Mouse (Mus musculus): ENCODE measurements around the gene Brix1. TPM values are rescaled to one million over a fixed set of nuclear protein-coding genes. Genes with fewer than 3 reads are reported as not detected.
"Not testable (repeated sequence)": the region's sequence is repeated elsewhere in the genome, so short reads cannot be mapped to it uniquely, and the experiment has no call there.

Gene Brix1
- total RNA-seq (2018; cell fraction: chromatin; rRNA removed): 10 to 100 TPM in 17 of 26 experiments, 1 to 10 TPM in 9; 4.5 to 16.1 (median 10.9) TPM
- 10 to 100 TPM; 12.0 to 18.2 (median 14.0) TPM for total RNA-seq (2018; cell fraction: cytosol; rRNA removed)
- 10 to 100 TPM in 11 of 26 experiments, 1 to 10 TPM in 15; 4.3 to 18.7 (median 9.2) TPM for total RNA-seq (2018; cell fraction: nucleus; rRNA removed)
- 13.5 to 30.8 TPM (median 26.3 TPM) in 3 replicates for polyA plus RNA-seq (2018)

DNA sequence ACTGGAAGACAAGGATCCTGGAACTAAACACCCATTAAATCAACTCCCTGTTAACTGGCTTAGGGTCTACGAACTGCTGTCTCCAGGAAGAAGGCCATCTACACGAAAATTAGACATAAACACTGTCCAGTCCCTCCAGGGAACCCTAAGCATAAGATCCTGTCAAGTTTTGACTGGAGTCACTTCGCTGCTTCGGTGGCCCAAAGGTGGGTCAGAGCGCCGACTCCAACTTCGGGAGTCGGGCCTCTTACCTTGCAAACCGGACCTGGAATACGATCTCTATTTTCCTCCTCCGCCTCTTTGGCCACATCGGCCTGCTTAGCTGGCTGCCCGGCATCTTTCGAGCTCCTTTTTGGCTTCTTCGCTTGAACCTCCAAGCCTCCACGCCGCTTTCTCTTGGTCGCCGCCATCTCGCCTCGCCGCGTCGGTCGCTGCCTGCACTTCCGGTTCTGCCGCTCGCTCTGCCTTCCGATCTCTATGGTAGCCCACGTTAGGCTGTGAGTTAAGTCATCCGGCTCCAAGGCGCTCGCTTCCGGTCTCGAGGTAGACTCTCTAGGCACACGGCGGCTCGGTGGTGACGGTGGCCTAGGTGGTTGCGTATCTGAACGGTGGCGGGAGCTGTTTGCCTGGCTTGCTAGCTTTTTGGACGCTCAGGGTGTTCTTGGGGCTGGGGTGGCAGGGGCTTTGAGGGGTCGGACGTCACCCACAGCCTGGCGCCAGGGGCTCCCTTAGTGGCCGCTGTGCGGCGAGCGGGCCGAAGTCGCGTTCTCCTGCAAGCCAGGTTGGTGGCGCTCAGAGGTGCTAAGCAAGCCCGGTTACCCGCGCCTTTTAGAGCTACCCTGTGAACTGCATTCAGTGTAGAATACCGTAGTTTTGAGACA, at the start of gene Brix1, which contains the start of gene Rad1:
Gene Brix1, minus strand, starts transcription at position 464 of the 881 bp plus-strand sequence.
Gene Rad1, plus strand, starts transcription at position 535 of the 881 bp plus-strand sequence.
- under 1% methylated on average over 57 of the region's 58 CpGs for WGBS (ENCODE audit: missing documents)
- Histone ChIP-seq H3K79me2 (ENCODE audit: inconsistent target) (peaks cover 41% of the 10 kb centered on the region), H3K4me3 (ENCODE audit: inconsistent target) (peak within 1 kb of the TSS; percentile 99), H3K36me3 (ENCODE audit: inconsistent target) (peaks cover 9% of the 10 kb centered on the region; the same call in 1 of the 2 replicates), H3K27ac (peak within 1 kb of the TSS; percentile 54)

DNA sequence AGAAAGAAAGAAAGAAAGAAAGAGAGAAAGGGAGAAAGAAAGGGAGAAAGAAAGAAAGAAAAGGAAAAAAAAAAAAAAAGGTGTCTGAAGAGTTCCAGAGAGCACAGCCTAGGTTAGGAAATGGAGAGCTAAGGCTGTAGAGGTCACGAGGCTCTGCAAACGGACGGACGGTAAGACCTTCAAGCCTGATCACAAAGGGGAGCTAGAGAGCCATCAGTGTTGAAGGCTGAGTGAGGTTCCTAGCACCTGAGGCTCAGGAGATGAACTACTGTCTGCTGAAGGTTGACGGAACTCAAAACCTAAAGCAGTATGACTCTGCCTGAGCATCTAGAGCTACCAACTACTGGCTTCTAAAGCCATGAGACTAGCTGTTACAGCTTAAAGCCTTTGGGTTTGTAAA, 48.8 kb upstream of the Brix1 start:
- Histone ChIP-seq H3K36me3 (ENCODE audit: inconsistent target) (no peaks in the 10 kb centered on the region), H3K79me2 (ENCODE audit: inconsistent target) (no peaks in the 10 kb centered on the region), H3K4me3 (ENCODE audit: inconsistent target) (no peak overlapping the region), H3K27ac (no peak overlapping the region)
- WGBS (ENCODE audit: missing documents): 87% methylated on average over 5 of the region's 5 CpGs

DNA sequence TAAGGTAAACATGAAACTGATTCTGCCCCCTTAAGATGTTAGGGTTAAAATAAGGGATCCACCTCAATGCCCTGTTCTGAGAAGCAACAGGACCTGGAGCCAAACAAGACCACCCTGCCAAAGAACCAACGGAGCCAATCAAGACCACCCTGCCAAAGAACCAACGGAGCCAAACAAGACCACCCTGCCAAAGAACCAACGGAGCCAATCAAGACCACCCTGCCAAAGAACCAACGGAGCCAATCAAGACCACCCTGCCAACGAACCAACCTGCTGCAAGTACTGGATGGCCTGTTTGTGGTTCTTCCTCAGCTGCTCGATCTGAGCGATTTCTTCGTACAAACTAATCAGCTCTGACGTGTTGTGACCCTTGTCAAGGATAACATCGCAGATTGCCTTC, 47.6 kb upstream of the Brix1 start:
- H3K79me2 ChIP-seq (ENCODE audit: inconsistent target); H3K27ac ChIP-seq; H3K4me3 ChIP-seq (ENCODE audit: inconsistent target); H3K36me3 ChIP-seq (ENCODE audit: inconsistent target): not testable (repeated sequence)
- WGBS (ENCODE audit: missing documents): 90% methylated on average over 10 of the region's 10 CpGs

DNA sequence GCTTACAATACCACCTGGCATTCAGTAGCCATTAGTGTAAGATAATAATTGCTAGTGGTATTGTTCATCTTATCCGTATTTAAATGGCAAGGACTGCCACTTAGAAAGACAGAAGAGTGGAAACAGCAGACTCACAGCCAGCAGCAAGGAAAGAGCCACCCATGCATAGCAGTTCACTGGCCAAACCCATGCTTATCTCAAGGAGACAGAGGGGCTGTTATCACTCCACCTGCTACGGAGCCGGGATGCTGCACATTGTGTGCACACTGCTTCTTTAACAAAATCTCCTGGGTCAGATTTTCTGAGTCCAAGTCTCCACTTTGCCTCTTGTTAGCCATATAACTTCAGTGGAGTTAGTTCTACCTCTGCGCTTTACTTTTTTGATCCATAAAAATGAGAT, 45.6 kb upstream of the Brix1 start:
- 94% methylated on average over 4 of the region's 4 CpGs for WGBS (ENCODE audit: missing documents)
- no peaks in the 10 kb centered on the region for H3K36me3 ChIP-seq (ENCODE audit: inconsistent target)
- H3K4me3 ChIP-seq (ENCODE audit: inconsistent target): no peak overlapping the region
- no peak overlapping the region for H3K27ac ChIP-seq
- H3K79me2 ChIP-seq (ENCODE audit: inconsistent target): no peaks in the 10 kb centered on the region

DNA sequence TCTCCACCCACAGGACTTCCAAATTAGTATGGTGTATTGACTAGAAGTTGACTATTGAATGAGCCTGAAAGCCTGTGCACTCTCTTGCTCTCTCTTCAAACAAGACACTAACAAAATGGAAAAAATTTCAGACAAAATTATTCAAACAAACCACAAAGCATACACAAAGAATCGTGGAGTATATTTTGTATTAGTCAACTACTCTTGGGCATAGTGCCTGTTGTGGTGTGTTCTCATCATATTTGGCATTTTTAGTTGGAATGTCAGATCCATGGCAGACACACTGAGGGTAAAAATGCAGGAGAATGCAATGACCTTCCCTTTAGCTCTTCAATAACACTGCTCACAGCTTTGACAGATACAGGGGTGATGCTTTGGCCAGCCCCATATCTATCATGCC, 40.1 kb upstream of the Brix1 start:
- no peak overlapping the region for H3K4me3 ChIP-seq (ENCODE audit: inconsistent target)
- no peaks in the 10 kb centered on the region for H3K79me2 ChIP-seq (ENCODE audit: inconsistent target)
- no peaks in the 10 kb centered on the region for H3K36me3 ChIP-seq (ENCODE audit: inconsistent target)
- no peak overlapping the region for H3K27ac ChIP-seq
- 89% methylated on average over 1 of the region's 1 CpGs for WGBS (ENCODE audit: missing documents)

DNA sequence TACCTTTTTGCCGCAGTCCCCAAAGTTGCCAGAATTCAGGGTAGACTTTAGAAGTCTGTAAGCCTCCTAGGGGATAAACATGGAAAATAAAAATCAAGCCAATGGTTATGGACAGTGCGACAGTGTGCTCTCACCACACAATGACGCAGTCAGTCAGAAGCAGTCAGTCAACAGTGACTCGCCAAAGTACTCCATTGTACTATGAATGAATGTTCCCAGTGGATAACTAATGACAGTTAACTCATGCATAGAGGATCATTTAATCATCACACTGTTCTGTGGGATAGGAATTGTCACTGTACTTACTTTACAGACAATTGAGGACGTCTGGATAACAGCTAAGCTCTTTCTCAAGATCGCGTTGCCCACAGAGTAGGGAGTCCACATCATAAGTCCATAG, 29.4 kb upstream of the Brix1 start:
- H3K4me3 ChIP-seq (ENCODE audit: inconsistent target): no peak overlapping the region
- no peaks in the 10 kb centered on the region for H3K79me2 ChIP-seq (ENCODE audit: inconsistent target)
- WGBS (ENCODE audit: missing documents): 98% methylated on average over 7 of the region's 7 CpGs
- H3K27ac ChIP-seq: no peak overlapping the region
- H3K36me3 ChIP-seq (ENCODE audit: inconsistent target): no peaks in the 10 kb centered on the region

DNA sequence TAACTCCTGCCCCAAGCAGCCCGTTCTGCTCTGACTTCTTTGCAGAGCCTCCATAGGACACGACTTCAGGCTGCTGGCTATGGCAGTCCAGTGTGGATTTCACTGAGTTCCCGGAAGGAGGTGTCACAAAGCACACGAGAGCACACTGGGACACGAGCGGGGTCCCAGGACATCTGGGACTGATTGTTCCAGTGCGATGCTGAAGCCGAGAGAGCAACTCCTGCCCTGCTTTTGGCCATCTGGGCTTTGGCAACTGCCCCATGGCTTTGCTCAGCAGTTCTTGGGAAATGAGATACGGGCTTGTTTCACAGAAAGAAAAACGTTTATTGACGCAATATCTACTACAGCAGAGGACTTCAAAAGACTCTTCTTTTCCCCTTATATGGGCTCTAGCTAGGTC, 20.4 kb upstream of the Brix1 start:
- Histone ChIP-seq H3K27ac (no peak overlapping the region), H3K79me2 (ENCODE audit: inconsistent target) (no peaks in the 10 kb centered on the region), H3K4me3 (ENCODE audit: inconsistent target) (no peak overlapping the region), H3K36me3 (ENCODE audit: inconsistent target) (no peaks in the 10 kb centered on the region)
- 87% methylated on average over 11 of the region's 11 CpGs for WGBS (ENCODE audit: missing documents)

DNA sequence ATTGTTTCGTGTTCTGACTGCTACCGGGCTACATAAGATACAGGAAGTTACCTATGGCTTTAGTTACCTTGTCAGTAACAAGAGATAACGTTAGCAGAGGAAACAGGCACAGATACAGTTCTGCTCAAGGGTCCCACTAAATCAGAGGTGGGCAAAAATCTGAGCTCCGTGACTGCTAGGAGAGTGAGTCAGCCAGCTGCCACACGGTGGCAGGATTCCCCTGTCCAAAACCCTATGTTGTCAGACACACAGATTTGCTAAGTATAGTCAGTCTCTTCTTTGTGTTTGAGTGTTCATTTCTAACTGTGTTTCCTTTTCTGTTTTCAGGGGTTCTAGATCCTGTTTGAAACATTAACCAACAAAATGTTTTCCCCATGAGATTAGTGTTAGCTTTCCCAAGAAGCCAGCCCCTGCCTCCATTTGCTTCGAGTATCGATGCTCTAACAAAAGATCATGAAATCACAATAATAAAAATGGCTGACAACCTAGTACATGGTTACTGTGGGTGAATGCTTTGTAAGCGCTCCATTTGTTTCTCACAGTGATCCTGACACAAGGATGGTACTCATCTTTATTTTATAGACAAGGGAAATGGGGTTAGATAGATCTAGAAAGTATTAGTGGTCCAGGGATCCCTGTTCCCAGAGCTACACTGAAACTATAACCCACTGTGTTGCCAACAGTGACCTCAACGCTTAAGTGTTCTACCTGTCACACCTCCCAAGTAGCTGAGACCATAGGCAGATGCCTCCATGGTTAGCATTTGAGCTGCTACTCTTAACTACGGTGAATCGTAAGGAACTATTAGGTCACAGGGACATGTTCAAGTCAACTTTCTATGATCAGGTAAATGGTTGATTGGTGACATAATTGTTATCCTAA, 15.3 kb upstream of the Brix1 start:
- Histone ChIP-seq H3K79me2 (ENCODE audit: inconsistent target) (no peaks in the 10 kb centered on the region), H3K4me3 (ENCODE audit: inconsistent target) (no peak overlapping the region), H3K27ac (no peak overlapping the region), H3K36me3 (ENCODE audit: inconsistent target) (no peaks in the 10 kb centered on the region)
- 58% methylated on average over 11 of the region's 11 CpGs for WGBS (ENCODE audit: missing documents)

DNA sequence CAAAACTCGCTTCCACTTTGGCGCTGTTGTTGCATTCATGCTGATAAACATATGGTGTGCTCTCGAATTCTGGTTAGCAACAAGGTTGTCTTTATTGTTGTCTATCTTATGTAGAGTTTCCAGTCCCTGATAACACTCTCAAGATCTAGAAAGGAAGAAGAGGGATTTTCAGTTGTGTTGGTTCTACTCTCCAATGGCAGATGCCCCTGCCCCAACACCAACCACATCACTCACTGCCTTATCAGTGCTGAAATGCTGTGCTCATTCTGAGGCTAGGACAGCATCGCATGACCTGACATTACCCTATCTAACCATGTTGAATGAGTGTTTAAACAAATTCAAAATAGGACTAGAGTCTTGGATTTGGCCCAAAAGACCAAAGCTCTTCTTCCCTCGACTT, 14.3 kb upstream of the Brix1 start:
- Histone ChIP-seq H3K27ac (no peak overlapping the region), H3K36me3 (ENCODE audit: inconsistent target) (no peaks in the 10 kb centered on the region), H3K79me2 (ENCODE audit: inconsistent target) (no peaks in the 10 kb centered on the region), H3K4me3 (ENCODE audit: inconsistent target) (no peak overlapping the region)
- 87% methylated on average over 5 of the region's 5 CpGs for WGBS (ENCODE audit: missing documents)

DNA sequence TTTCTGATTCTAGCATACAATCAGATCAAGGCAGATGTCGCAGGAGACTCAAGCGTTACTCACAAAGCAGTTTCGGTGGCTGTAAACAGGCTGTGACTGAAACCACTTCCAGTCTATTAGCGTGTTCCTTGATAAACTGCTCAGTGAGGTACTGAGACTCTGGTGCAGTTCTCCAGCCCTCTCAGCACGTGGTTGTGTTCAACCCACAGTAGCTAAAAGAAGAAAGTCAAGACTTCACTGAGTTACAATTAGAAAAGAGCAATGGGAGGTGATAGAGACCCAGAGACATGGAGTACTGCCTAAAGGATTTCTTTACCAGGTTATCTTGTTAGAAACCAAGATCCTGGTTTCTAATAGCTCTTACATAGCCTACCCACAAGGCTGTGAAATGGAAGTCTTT, 13.8 kb upstream of the Brix1 start:
- H3K36me3 ChIP-seq (ENCODE audit: inconsistent target): no peaks in the 10 kb centered on the region
- no peak overlapping the region for H3K27ac ChIP-seq
- WGBS (ENCODE audit: missing documents): 78% methylated on average over 5 of the region's 5 CpGs
- H3K4me3 ChIP-seq (ENCODE audit: inconsistent target): no peak overlapping the region
- H3K79me2 ChIP-seq (ENCODE audit: inconsistent target): no peaks in the 10 kb centered on the region

DNA sequence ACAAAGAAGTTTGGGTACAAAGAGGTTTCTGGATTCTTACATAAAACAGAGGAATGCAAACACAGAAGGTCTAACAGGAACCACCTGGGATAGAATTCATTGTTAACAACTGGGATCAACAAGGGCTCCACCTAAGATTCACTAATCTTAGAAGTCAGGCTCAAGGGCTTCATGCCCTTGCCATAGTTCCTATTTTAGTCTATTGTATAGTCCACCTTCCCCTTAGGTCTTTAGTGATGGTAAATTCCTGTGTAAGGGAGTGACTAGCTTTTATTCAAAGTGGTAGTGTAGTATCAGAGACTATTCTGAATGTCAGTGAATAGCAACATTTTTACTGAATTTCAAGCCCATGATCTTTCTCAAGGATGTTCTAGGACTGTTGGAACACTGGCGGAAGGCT, 10.9 kb upstream of the Brix1 start:
- H3K4me3 ChIP-seq (ENCODE audit: inconsistent target); H3K27ac ChIP-seq; H3K79me2 ChIP-seq (ENCODE audit: inconsistent target): not testable (repeated sequence)
- H3K36me3 ChIP-seq (ENCODE audit: inconsistent target): peaks cover 13% of the 10 kb centered on the region; the same call in 1 of the 2 replicates
- whole genome bisulfite sequencing (ENCODE audit: missing documents): 100% methylated on average over 1 of the region's 1 CpGs

DNA sequence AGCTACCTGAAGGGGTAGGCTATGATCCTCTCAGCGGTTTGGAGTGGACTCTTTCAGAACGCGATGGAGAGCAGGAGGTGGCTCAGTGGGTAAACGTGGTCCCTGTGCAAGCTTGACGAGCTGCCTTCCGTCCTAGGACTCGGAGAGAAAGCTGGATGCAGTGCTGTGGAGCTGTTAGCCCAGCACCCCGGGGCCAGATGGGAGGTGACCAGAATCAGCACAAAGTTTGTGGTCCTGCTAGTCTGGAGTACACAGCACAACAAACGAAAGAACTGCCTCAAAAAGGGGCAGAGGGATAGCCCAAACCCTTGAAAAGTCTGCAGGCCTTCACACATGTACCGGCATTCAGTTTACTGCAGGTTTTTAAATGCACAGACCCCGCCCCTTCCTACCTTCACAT, 10.2 kb upstream of the Brix1 start:
- 97% methylated on average over 11 of the region's 11 CpGs for WGBS (ENCODE audit: missing documents)
- H3K27ac ChIP-seq: no peak overlapping the region
- H3K36me3 ChIP-seq (ENCODE audit: inconsistent target): peaks cover 13% of the 10 kb centered on the region; the same call in 1 of the 2 replicates

DNA sequence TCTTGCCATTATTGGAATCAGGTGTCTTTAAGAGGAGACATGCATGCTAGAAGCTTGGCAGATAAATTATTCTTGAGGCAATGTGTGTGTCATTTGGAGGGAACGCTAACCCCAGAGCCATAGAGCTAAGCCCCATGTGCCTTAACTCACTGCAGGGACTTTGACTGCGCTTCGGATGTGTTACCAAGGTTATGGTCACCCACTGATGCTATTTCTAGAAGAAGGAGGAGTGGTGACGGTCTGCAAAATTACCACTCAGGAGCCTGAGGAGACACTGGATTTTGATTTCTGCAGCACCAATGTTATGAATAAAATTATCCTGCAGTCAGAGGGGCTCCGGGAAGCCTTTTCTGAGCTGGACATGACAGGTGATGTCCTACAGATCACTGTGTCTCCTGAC, 4.4 kb upstream of the Brix1 start:
- peaks cover 17% of the 10 kb centered on the region; the same call in 1 of the 2 replicates for H3K36me3 ChIP-seq (ENCODE audit: inconsistent target)
- WGBS (ENCODE audit: missing documents): 92% methylated on average over 5 of the region's 5 CpGs
- no peak overlapping the region for H3K27ac ChIP-seq
- H3K79me2 ChIP-seq (ENCODE audit: inconsistent target): peaks cover 6% of the 10 kb centered on the region
- no peak overlapping the region for H3K4me3 ChIP-seq (ENCODE audit: inconsistent target)

More for the DNA sequence above, 10.2 kb upstream of the Brix1 start:
- Histone ChIP-seq H3K79me2 (ENCODE audit: inconsistent target) (no peaks in the 10 kb centered on the region), H3K4me3 (ENCODE audit: inconsistent target) (no peak overlapping the region)

DNA sequence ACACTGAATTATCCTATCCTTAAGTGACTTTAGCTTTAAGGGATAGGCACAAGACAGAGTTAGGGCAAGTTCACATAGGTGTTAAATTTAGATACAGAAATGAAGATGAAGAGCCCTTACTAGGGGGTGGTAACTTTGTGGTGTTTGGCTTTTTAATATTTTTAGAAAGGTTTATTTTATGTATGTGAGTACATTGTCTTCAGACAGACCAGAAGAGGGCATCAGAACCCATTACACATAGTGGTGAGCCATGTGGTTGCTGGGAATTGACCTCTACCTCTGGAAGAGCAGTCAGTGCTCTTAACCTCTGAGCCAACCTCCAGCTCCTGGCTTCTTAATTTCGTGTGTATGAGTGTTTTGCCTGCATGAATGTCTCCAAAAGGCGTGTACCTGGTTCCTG, 1.5 kb upstream of the Brix1 start:
- no peak overlapping the region for H3K4me3 ChIP-seq (ENCODE audit: inconsistent target)
- 61% methylated on average over 2 of the region's 2 CpGs for WGBS (ENCODE audit: missing documents)
- H3K36me3 ChIP-seq (ENCODE audit: inconsistent target): peaks cover 9% of the 10 kb centered on the region; the same call in 1 of the 2 replicates
- no peak overlapping the region for H3K27ac ChIP-seq
- peaks cover 35% of the 10 kb centered on the region for H3K79me2 ChIP-seq (ENCODE audit: inconsistent target)

All from macrophage (primary cell).